Mouse (Mus musculus) hindbrain, embryonic 14.5 days (tissue): ENCODE data around the gene Nox1. TPM values are rescaled to one million over a fixed set of nuclear protein-coding genes. Genes with fewer than 3 reads are reported as not detected.
"Not testable (repeated sequence)": the region's sequence is repeated elsewhere in the genome, so short reads cannot be mapped to it uniquely, and the experiment has no call there.

Experiments used
- ATAC-seq: fragments of 200-750 bp; cut with Nextera tagmentation; 2 replicates; pipeline ENCODE4 v1.8.0; 2017; ENCODE audit warnings: moderate number of reproducible peaks, mild to moderate bottlenecking, moderate TSS enrichment, moderate library complexity; ENCODE audit not compliant: low FRiP score
- DNase-seq: peaks from one replicate; pipeline ENCODE4 v3.0.0-alpha.2; 2015; ENCODE audit warnings: low spot score
- H3K27ac ChIP-seq: fragments of 300-500 bp; sonication (generic); 2 replicates; pipeline ENCODE4 v1.5.1; 2014; ENCODE audit warnings: mild to moderate bottlenecking, moderate library complexity
- H3K27me3 ChIP-seq: fragments of 300-500 bp; sonication (generic); 2 replicates; pipeline ENCODE4 v1.6.1; 2014; ENCODE audit warnings: mild to moderate bottlenecking, low read length, mixed read lengths; ENCODE audit not compliant: control insufficient read depth, insufficient read depth
- H3K36me3 ChIP-seq: fragments of 300-500 bp; sonication (generic); replicated peaks from 2 replicates; pipeline ENCODE4 v1.6.1; 2014; ENCODE audit not compliant: control insufficient read depth, insufficient read depth
- H3K4me1 ChIP-seq: fragments of 300-500 bp; sonication (generic); replicated peaks from 2 replicates; pipeline ENCODE4 v1.6.1; 2014; ENCODE audit warnings: antibody characterized with exemption, low read length, mixed read lengths; ENCODE audit not compliant: control insufficient read depth, insufficient read depth
- H3K4me2 ChIP-seq: fragments of 300-500 bp; sonication (generic); replicated peaks from 2 replicates; pipeline ENCODE4 v1.6.1; 2014; ENCODE audit warnings: mild to moderate bottlenecking, moderate library complexity
- H3K4me3 ChIP-seq: fragments of 300-500 bp; sonication (generic); replicated peaks from 2 replicates; pipeline ENCODE4 v1.5.1; 2014; ENCODE audit warnings: mild to moderate bottlenecking, low read length
- H3K9ac ChIP-seq: fragments of 300-500 bp; sonication (generic); 2 replicates; pipeline ENCODE4 v1.6.1; 2014
- H3K9me3 ChIP-seq: fragments of 300-500 bp; sonication (generic); 2 replicates; pipeline ENCODE4 v1.6.1; 2016; ENCODE audit warnings: low read length; ENCODE audit not compliant: control insufficient read depth
- WGBS: fragments of 180-500 bp; shearing (Covaris S2); extraction: QIAGEN DNeasy Blood & Tissue Kit; methylation state at CpG from one replicate; pipeline ENCODE4 v1.1.7; 2014; 5-methylcytosine and 5-hydroxymethylcytosine counted together
- polyA plus RNA-seq: library from polyadenylated mRNA; unstranded; fragments of >200 nt; fragmentation: Nextera tagmentation; extraction: Ambion mirVana; gene quantifications from 2 replicates; pipeline ENCODE4 v1.2.1, GENCODE M21; 2014

Gene Nox1
- polyA plus RNA-seq, 1 experiment from 2014 or later, result 0.08 TPM

- Histone ChIP-seq H3K9ac (no peak overlapping the region), H3K27ac (no peak overlapping the region), H3K9me3 (no peaks in the 10 kb centered on the region), H3K27me3 (no peaks in the 10 kb centered on the region), H3K36me3 (no peaks in the 10 kb centered on the region), H3K4me3 (no peak overlapping the region), H3K4me2 (no peak overlapping the region), H3K4me1 (no peaks in the 10 kb centered on the region)
- 83% methylated on average over 2 of the region's 2 CpGs for WGBS
- no peak for ATAC-seq
- DNase-seq, result no peak
These were observed 13.3 kb downstream of the Nox1 start for GRCm38 (mm10) chrX:134208491-134208890.

- H3K27me3 ChIP-seq, H3K9me3 ChIP-seq, H3K9ac ChIP-seq, H3K4me3 ChIP-seq, H3K4me1 ChIP-seq, ATAC-seq, DNase-seq, H3K4me2 ChIP-seq, H3K36me3 ChIP-seq, H3K27ac ChIP-seq: not testable (repeated sequence)
- WGBS, result 93% methylated on average over 8 of the region's 9 CpGs
These were observed 34.6 kb downstream of the Nox1 start, which contains the start of gene Arl13a for GRCm38 (mm10) chrX:134187201-134187600. Gene Arl13a, plus strand, starts transcription at chrX:134187501.

- Histone ChIP-seq H3K27ac (no peak overlapping the region), H3K4me2 (no peak overlapping the region), H3K4me3 (no peak overlapping the region), H3K9ac (no peak overlapping the region), H3K27me3 (no peaks in the 10 kb centered on the region), H3K9me3 (no peaks in the 10 kb centered on the region), H3K36me3 (no peaks in the 10 kb centered on the region), H3K4me1 (no peaks in the 10 kb centered on the region)
- no peak for DNase-seq
- no peak for ATAC-seq
- WGBS, result 93% methylated on average over 1 of the region's 1 CpGs
These were observed 47.1 kb downstream of the Nox1 start for GRCm38 (mm10) chrX:134174699-134175098.

DNA sequence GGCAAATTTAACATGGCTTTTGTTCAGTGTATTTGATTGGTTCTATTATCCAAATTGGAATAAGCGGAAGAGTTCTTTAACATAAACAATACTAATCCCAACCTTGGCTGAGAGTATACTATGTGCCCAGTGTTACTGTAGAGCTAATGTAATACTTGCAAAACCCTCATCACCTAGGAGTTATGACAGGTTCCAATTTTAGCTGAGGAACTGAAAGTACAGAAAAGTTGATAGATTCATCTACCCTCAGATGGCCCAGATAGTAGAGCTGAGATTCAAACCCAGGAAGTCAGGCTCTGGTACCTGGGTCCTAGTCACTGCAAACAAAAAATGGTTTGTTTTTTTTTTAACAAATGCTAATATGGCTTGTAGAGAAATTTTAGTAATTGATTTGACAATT lies 51.2 kb downstream of the Nox1 start:
- Histone ChIP-seq H3K4me1 (no peaks in the 10 kb centered on the region), H3K27me3 (no peaks in the 10 kb centered on the region), H3K9ac (no peak overlapping the region), H3K4me2 (no peak overlapping the region), H3K27ac (no peak overlapping the region), H3K4me3 (no peak overlapping the region), H3K36me3 (no peaks in the 10 kb centered on the region), H3K9me3 (no peaks in the 10 kb centered on the region)
- WGBS, result 100% methylated on average over 1 of the region's 1 CpGs
- no peak for ATAC-seq
- DNase-seq, result no peak

GRCm38 (mm10) chrX:134163484-134163883 lies 58.3 kb downstream of the Nox1 start:
- no peak overlapping the region for H3K9ac ChIP-seq
- H3K36me3 ChIP-seq, result no peaks in the 10 kb centered on the region
- ATAC-seq (no peak), DNase-seq (no peak)
- WGBS, result 63% methylated on average over 4 of the region's 4 CpGs
- peaks cover 4% of the 10 kb centered on the region; the same call in 1 of the 2 replicates for H3K27me3 ChIP-seq
- H3K27ac ChIP-seq, result no peak overlapping the region
- H3K4me3 ChIP-seq, result no peak overlapping the region
- H3K4me1 ChIP-seq, result no peaks in the 10 kb centered on the region
- no peaks in the 10 kb centered on the region for H3K9me3 ChIP-seq
- no peak overlapping the region for H3K4me2 ChIP-seq

DNA sequence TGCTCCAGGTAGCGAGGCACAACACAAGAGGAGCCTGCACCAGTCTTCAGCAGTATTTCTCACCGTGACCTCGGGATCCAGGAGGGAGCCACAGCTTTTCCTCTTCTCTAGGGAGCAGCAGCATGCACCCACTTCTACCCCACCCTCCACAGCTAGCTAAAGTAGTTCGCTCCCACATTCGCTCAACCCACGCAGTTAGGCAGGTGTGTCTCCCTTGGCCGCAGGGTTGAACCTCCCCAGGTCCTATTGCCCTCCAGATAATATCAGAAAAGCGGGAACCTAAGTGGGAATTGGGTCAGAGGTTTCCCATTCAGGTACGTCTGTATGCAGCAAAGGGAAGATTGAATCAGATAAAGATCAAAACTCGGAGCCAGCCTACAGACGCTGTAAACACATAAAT lies 58.9 kb downstream of the Nox1 start:
- WGBS, result 25% methylated on average over 11 of the region's 11 CpGs
- ATAC-seq, result no peak
- peak overlapping the region; percentile 35 for H3K4me3 ChIP-seq
- peak overlapping the region; percentile 55 for H3K4me2 ChIP-seq
- H3K9me3 ChIP-seq, result no peaks in the 10 kb centered on the region
- peaks cover 4% of the 10 kb centered on the region; the same call in 1 of the 2 replicates for H3K27me3 ChIP-seq
- no peak for DNase-seq
- H3K36me3 ChIP-seq, result no peaks in the 10 kb centered on the region
- H3K9ac ChIP-seq, result peak overlapping the region; percentile 45; the same call in 1 of the 2 replicates
- H3K27ac ChIP-seq, result no peak overlapping the region
- H3K4me1 ChIP-seq, result no peaks in the 10 kb centered on the region

DNA sequence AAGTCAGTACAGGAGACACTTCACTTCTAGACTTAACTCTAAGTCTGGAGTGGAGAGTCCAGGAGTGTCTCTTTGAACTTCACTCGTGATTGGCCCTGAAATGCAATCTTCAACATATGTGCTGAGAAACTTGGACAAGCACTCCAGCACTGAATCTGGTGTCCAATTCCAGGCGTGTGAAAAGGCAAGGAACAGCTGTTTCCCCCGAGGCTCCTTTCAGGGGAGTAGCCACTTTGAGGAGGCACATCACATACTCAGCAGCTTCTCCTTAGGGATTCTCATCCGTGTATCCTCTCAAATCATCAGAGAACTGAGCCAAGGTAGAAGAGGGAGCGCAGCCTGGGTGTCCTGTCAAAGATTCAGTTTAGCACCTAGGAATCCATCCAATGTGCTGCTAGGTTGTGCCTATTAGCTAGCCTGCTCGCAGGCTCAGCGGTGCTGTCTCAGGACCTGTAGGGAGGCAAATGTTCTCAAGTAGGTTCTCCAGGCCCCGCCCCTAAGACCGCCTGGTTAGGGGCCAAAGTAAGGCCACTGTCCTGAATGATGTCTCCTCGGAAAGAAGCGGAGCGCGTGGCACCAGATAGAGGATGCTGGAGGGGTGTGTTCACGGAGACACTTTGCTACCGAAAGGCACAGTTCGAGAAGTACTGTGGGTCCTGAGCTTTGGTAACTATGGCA lies 59.6 kb downstream of the Nox1 start, which contains the start of gene Xkrx:
Xkrx (minus strand) TSS at position 34 of the 678 bp plus-strand sequence.
- 27% methylated on average over 16 of the region's 16 CpGs for WGBS
- H3K27ac ChIP-seq, result no peak within 1 kb of the TSS
- DNase-seq, result no peak
- H3K4me3 ChIP-seq, result peak within 1 kb of the TSS; percentile 35
- peaks cover 4% of the 10 kb centered on the region; the same call in 1 of the 2 replicates for H3K27me3 ChIP-seq
- no peak for ATAC-seq
- peak within 1 kb of the TSS; percentile 45; the same call in 1 of the 2 replicates for H3K9ac ChIP-seq
- no peaks in the 10 kb centered on the region for H3K36me3 ChIP-seq
- no peaks in the 10 kb centered on the region for H3K4me1 ChIP-seq
- no peaks in the 10 kb centered on the region for H3K9me3 ChIP-seq
- H3K4me2 ChIP-seq, result peak within 1 kb of the TSS; percentile 55

- H3K9ac ChIP-seq, result no peak overlapping the region
- H3K4me2 ChIP-seq, result no peak overlapping the region
- no peaks in the 10 kb centered on the region for H3K9me3 ChIP-seq
- no peak overlapping the region for H3K27ac ChIP-seq
- ATAC-seq, result no peak
- DNase-seq, result no peak
- no peaks in the 10 kb centered on the region for H3K36me3 ChIP-seq
- H3K4me3 ChIP-seq, result no peak overlapping the region
- H3K27me3 ChIP-seq, result peaks cover 4% of the 10 kb centered on the region; the same call in 1 of the 2 replicates
- WGBS, result 93% methylated on average over 2 of the region's 2 CpGs
- no peaks in the 10 kb centered on the region for H3K4me1 ChIP-seq
These were observed 61.3 kb downstream of the Nox1 start for GRCm38 (mm10) chrX:134160442-134160841.

GRCm38 (mm10) chrX:134158151-134158550 lies 63.6 kb downstream of the Nox1 start:
- H3K36me3 ChIP-seq, result no peaks in the 10 kb centered on the region
- no peak overlapping the region for H3K4me3 ChIP-seq
- H3K9ac ChIP-seq, result no peak overlapping the region
- H3K4me2 ChIP-seq, result no peak overlapping the region
- peaks cover 4% of the 10 kb centered on the region; the same call in 1 of the 2 replicates for H3K27me3 ChIP-seq
- no peaks in the 10 kb centered on the region for H3K9me3 ChIP-seq
- WGBS, result 46% methylated on average over 7 of the region's 7 CpGs
- DNase-seq (no peak), ATAC-seq (no peak)
- no peak overlapping the region for H3K27ac ChIP-seq
- H3K4me1 ChIP-seq, result no peaks in the 10 kb centered on the region
